Mouse (Mus musculus) brain, embryonic 14.5 days (tissue): ENCODE data around the gene Ube2cbp.

Experiments
- CTCF ChIP-seq: fragments of 200-500 bp; IDR thresholded peaks from 2 replicates; pipeline ENCODE4 v1.5.1; 2012; ENCODE audit warnings: inconsistent platforms, mild to moderate bottlenecking, moderate library complexity, borderline replicate concordance; ENCODE audit not compliant: insufficient read depth, insufficient read length; ENCODE audit errors: extremely low read depth
- POLR2A ChIP-seq: fragments of 200-500 bp; IDR thresholded peaks from 2 replicates; pipeline ENCODE4 v1.6.1; 2012; ENCODE audit warnings: mild to moderate bottlenecking, inconsistent platforms, borderline replicate concordance; ENCODE audit not compliant: poor library complexity, insufficient read depth, insufficient read length, severe bottlenecking; ENCODE audit errors: extremely low read depth

DNA sequence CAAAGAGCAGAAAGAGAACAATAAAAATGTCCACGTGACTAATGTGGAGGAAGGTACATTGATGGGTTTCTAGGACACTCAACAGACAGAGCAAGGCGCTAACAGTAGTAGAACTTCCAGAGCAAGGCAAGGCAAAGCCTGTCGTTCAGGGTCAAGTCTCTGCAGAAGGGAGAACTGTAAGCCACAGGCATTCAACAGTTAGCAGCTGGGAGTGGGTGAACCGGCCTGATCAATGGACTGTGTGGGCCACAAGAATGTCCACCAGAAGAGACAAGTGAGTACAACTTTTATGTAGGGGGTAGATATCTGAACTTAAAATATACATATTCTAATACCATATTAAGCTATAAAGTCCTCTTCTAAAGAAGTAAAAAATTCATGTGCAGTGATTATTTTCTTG lies 41.4 kb downstream of the Ube2cbp start:
- no peak for TF ChIP-seq POLR2A
- TF ChIP-seq CTCF, result no peak
